Mouse (Mus musculus) heart, adult 8-10 months (tissue): ENCODE data around the gene Nudt9. TPM values are rescaled to one million over a fixed set of nuclear protein-coding genes. Genes with fewer than 3 reads are reported as not detected.

Experiments used
- microRNA-seq: library from miRNA; unstranded; fragments of <30 nt; microRNA quantifications from one replicate; pipeline ENCODE4 v1.2.0, GENCODE M21; 2022
- total RNA-seq, 4 experiments: library from RNA; stranded (reverse); gene quantifications; 2 replicates each; pipeline ENCODE4 v1.2.4; 2022

Nudt9 gene
- total RNA-seq, 4 experiments from 2014 or later = 53.8 to 58.9 (median 56.7) TPM

Small RNA genes within 50 kb of the gene (microRNA-seq; reads per million reads assigned to microRNA genes)
- gene Mir5619 = not detected

Other genes starting within 250 kb of the Nudt9 start
- 10 to 100 TPM; 10.4 to 11.2 (median 10.5) TPM for gene Klhl8, start 135.0 kb upstream of the Nudt9 start, total RNA-seq
- gene Hsd17b13, start 68.9 kb upstream of the Nudt9 start, total RNA-seq = not detected
- 10 to 100 TPM; 26.5 to 30.0 (median 27.4) TPM for gene Hsd17b11, start 24.4 kb upstream of the Nudt9 start, total RNA-seq
- not detected for gene Gm17660, start 31.3 kb downstream of the Nudt9 start, total RNA-seq
- gene Sparcl1, start 67.4 kb downstream of the Nudt9 start, total RNA-seq = 100 to 1,000 TPM; 165 to 223 (median 203) TPM
- not detected for gene Dspp, start 124.4 kb downstream of the Nudt9 start, total RNA-seq
- not detected for gene Dmp1, start 156.3 kb downstream of the Nudt9 start, total RNA-seq